Mouse (Mus musculus) forebrain, embryonic 10.5 days (tissue): ENCODE measurements around the gene Tinagl1. TPM values are rescaled to one million over a fixed set of nuclear protein-coding genes. Genes with fewer than 3 reads are reported as not detected.

Experiments used
- DNase-seq: peaks from one replicate; pipeline ENCODE4 v3.0.0-alpha.2; 2017; ENCODE audit warnings: low spot score; ENCODE audit errors: extremely low spot score
- H3K27ac ChIP-seq: fragments of 300-500 bp; sonication (generic); 2 replicates; pipeline ENCODE4 v1.5.1; 2016; ENCODE audit warnings: mild to moderate bottlenecking
- H3K27me3 ChIP-seq: fragments of 300-500 bp; sonication (generic); 2 replicates; pipeline ENCODE4 v1.6.1; 2016; ENCODE audit warnings: mild to moderate bottlenecking; ENCODE audit not compliant: poor library complexity, severe bottlenecking
- H3K36me3 ChIP-seq: fragments of 300-500 bp; sonication (generic); replicated peaks from 2 replicates; pipeline ENCODE4 v1.6.1; 2016; ENCODE audit warnings: mild to moderate bottlenecking, moderate library complexity
- H3K4me1 ChIP-seq: fragments of 300-500 bp; sonication (generic); 2 replicates; pipeline ENCODE4 v1.6.1; 2016
- H3K4me3 ChIP-seq: fragments of 300-500 bp; sonication (generic); 2 replicates; pipeline ENCODE4 v1.5.1; 2016; ENCODE audit warnings: mild to moderate bottlenecking, moderate library complexity
- H3K9me3 ChIP-seq: fragments of 300-500 bp; sonication (generic); 2 replicates; pipeline ENCODE4 v1.6.1; 2016; ENCODE audit warnings: mild to moderate bottlenecking, moderate library complexity
- WGBS: fragments of 180-500 bp; shearing (Covaris S2); methylation state at CpG from one replicate; pipeline ENCODE4 v1.1.7; 2016; 5-methylcytosine and 5-hydroxymethylcytosine counted together
- polyA plus RNA-seq: library from polyadenylated mRNA; unstranded; fragments of >200 nt; fragmentation: Nextera tagmentation; extraction: Ambion mirVana; gene quantifications from 2 replicates; pipeline ENCODE4 v1.2.1, GENCODE M21; 2016

Gene Tinagl1
- polyA plus RNA-seq, 1 experiment from 2014 or later, result 7.2 TPM

GRCm38 (mm10) chr4:130192266-130192665, 17.3 kb upstream of the Tinagl1 start:
- H3K27me3 ChIP-seq, result peaks cover 11% of the 10 kb centered on the region
- WGBS, result 84% methylated on average over 9 of the region's 9 CpGs
- peaks cover 12% of the 10 kb centered on the region for H3K4me1 ChIP-seq
- H3K9me3 ChIP-seq, result no peaks in the 10 kb centered on the region; the same call in 1 of the 2 replicates
- H3K27ac ChIP-seq, result no peak overlapping the region
- DNase-seq, result no peak
- no peak overlapping the region for H3K4me3 ChIP-seq
- no peaks in the 10 kb centered on the region for H3K36me3 ChIP-seq

- 72% methylated on average over 7 of the region's 7 CpGs for WGBS
- Histone ChIP-seq H3K27me3 (peaks cover 17% of the 10 kb centered on the region), H3K27ac (no peak overlapping the region), H3K4me1 (peaks cover 9% of the 10 kb centered on the region; the same call in 1 of the 2 replicates), H3K9me3 (no peaks in the 10 kb centered on the region), H3K36me3 (no peaks in the 10 kb centered on the region), H3K4me3 (no peak overlapping the region)
- no peak for DNase-seq
Measured at GRCm38 (mm10) chr4:130189606-130190005, 14.7 kb upstream of the Tinagl1 start.

DNA sequence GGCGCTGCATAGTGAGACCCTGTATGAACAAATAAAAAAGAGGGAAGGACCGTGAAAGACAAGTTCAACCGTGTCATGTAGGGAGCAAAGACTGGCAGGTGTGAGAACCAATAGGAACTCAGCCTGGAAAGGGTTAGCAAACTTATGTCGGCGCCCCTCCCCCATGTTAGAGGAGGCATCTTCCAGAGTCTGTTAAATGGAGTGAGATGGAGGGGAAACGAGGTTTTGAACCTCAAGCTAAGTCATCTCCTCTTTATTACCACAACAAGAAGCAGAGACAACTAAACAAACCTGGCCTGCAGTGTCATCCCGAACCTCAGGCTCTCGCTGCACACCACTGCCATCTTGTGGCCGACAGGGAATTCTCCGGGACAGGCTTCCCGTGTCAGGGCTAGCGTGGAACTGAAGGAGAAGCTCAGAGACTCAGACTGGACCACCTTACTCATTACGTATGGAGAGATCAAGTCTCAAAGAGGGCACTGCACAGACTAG, 13.9 kb upstream of the Tinagl1 start:
- no peaks in the 10 kb centered on the region for H3K9me3 ChIP-seq
- DNase-seq, result peak; percentile 83
- H3K36me3 ChIP-seq, result no peaks in the 10 kb centered on the region
- peaks cover 21% of the 10 kb centered on the region for H3K27me3 ChIP-seq
- 5% methylated on average over 13 of the region's 13 CpGs for WGBS
- H3K4me3 ChIP-seq, result peak overlapping the region; percentile 38
- H3K4me1 ChIP-seq, result peaks cover 9% of the 10 kb centered on the region; the same call in 1 of the 2 replicates
- no peak overlapping the region for H3K27ac ChIP-seq

- no peak overlapping the region for H3K27ac ChIP-seq
- WGBS, result 91% methylated on average over 12 of the region's 12 CpGs
Measured at GRCm38 (mm10) chr4:130186891-130187290, 12.0 kb upstream of the Tinagl1 start.

DNA sequence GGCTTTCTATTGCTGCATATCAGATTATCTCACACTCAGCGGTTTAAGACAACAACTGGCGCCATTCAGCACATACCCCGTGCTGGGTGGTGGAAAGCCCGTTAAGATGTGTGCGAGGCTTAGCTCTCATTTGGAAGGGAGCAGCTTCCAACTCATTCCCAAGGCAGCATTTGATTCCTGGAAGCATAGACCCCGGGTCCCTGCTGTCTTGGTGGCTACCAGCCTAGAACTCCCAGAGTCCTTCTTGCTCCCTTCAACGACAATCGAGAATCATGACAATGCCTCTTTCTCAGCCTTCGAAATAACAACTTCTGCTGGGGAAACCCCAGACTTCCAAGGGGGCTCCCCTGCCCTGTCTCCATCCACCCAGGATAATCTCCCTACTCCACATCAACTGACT, 11.5 kb upstream of the Tinagl1 start:
- 71% methylated on average over 9 of the region's 9 CpGs for WGBS
- H3K27ac ChIP-seq, result no peak overlapping the region
- H3K9me3 ChIP-seq, result no peaks in the 10 kb centered on the region
- no peak overlapping the region for H3K4me3 ChIP-seq
- peaks cover 12% of the 10 kb centered on the region; the same call in 1 of the 2 replicates for H3K4me1 ChIP-seq
- H3K27me3 ChIP-seq, result peaks cover 32% of the 10 kb centered on the region
- DNase-seq, result no peak
- no peaks in the 10 kb centered on the region for H3K36me3 ChIP-seq

More at GRCm38 (mm10) chr4:130186891-130187290, 12.0 kb upstream of the Tinagl1 start:
- H3K4me3 ChIP-seq, result no peak overlapping the region
- DNase-seq, result no peak
- no peaks in the 10 kb centered on the region for H3K9me3 ChIP-seq
- H3K4me1 ChIP-seq, result peaks cover 12% of the 10 kb centered on the region; the same call in 1 of the 2 replicates
- H3K27me3 ChIP-seq, result peaks cover 32% of the 10 kb centered on the region
- H3K36me3 ChIP-seq, result no peaks in the 10 kb centered on the region

- Histone ChIP-seq H3K4me1 (peaks cover 17% of the 10 kb centered on the region; the same call in 1 of the 2 replicates), H3K36me3 (no peaks in the 10 kb centered on the region), H3K27ac (no peak overlapping the region), H3K9me3 (no peaks in the 10 kb centered on the region), H3K4me3 (no peak overlapping the region), H3K27me3 (peaks cover 23% of the 10 kb centered on the region; the same call in 1 of the 2 replicates)
- DNase-seq, result no peak
- WGBS, result 91% methylated on average over 5 of the region's 5 CpGs
Measured at GRCm38 (mm10) chr4:130183879-130184278, 9.0 kb upstream of the Tinagl1 start.

- H3K27ac ChIP-seq, result no peak overlapping the region
- H3K9me3 ChIP-seq, result no peaks in the 10 kb centered on the region
- H3K36me3 ChIP-seq, result no peaks in the 10 kb centered on the region
- H3K4me1 ChIP-seq, result peaks cover 13% of the 10 kb centered on the region; the same call in 1 of the 2 replicates
- no peak for DNase-seq
- WGBS, result 79% methylated on average over 13 of the region's 13 CpGs
- H3K27me3 ChIP-seq, result peaks cover 24% of the 10 kb centered on the region
- H3K4me3 ChIP-seq, result no peak overlapping the region
Measured at GRCm38 (mm10) chr4:130183023-130183422, 8.1 kb upstream of the Tinagl1 start.

GRCm38 (mm10) chr4:130181886-130182285, 7.0 kb upstream of the Tinagl1 start:
- DNase-seq, result no peak
- WGBS, result 80% methylated on average over 4 of the region's 4 CpGs

DNA sequence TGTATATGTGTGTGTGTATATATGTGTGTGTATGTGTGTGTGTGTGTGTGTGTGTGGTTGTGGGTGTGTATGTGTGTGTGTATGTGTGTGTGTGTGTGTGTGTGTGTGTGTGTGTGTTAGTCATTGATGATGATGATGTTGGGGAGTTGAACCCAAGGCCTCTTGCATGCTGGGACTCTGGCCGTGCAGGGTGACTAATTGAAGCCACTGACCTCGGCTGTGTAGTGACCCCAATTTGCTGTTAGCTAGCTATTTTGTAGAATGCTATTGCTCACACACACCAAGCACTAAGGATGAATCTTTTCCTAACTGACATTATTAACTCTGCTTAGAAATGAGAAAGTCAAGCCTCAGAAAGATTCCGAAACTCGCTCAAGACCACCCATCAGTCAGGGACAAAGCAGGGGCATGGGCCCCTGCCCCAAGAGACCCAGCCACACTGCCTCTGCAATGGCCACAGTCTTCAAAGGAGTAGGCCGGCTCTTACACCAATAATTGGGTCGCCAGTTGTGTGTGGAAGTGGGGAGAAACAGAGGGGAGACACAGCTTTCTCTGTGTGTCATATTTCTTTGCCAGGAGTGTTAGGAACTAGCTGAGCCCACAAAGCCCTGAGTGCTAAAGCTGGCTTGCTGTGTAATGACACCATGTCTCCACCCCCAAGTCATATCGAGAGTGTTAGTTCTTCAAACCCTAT, 6.1 kb upstream of the Tinagl1 start:
- 75% methylated on average over 7 of the region's 7 CpGs for whole genome bisulfite sequencing

More at GRCm38 (mm10) chr4:130181886-130182285, 7.0 kb upstream of the Tinagl1 start:
- Histone ChIP-seq H3K36me3 (no peaks in the 10 kb centered on the region), H3K9me3 (no peaks in the 10 kb centered on the region), H3K4me3 (no peak overlapping the region), H3K27me3 (peaks cover 28% of the 10 kb centered on the region), H3K4me1 (peaks cover 20% of the 10 kb centered on the region), H3K27ac (no peak overlapping the region)

DNA sequence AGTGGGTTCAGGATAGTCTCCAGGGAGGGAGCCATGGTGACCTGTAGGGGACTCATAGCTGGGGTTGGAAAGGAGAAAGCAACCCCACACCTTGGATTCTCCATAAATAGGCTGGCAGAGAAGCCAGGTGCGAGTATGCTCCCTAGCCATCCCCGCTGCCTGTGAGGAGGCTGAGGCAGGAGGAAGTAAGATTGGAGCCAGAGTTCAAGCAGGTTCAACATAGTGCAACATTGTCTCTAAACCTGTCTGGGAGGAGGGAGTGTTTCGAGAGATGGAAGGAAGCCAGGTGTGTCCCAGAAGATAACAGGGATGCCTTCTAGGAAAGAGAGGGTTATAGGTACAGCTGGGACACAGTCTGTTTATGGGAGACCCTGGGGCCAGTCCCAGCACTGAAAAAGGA, 5.0 kb upstream of the Tinagl1 start:
- Histone ChIP-seq H3K4me3 (no peak overlapping the region), H3K27me3 (peaks cover 42% of the 10 kb centered on the region), H3K36me3 (no peaks in the 10 kb centered on the region), H3K27ac (no peak overlapping the region), H3K9me3 (no peaks in the 10 kb centered on the region), H3K4me1 (peaks cover 33% of the 10 kb centered on the region)
- 80% methylated on average over 3 of the region's 3 CpGs for WGBS
- no peak for DNase-seq

More for the DNA sequence above, 6.1 kb upstream of the Tinagl1 start:
- no peak overlapping the region for H3K4me3 ChIP-seq
- H3K27me3 ChIP-seq, result peaks cover 30% of the 10 kb centered on the region
- H3K27ac ChIP-seq, result no peak overlapping the region
- DNase-seq, result no peak
- H3K36me3 ChIP-seq, result no peaks in the 10 kb centered on the region
- H3K9me3 ChIP-seq, result no peaks in the 10 kb centered on the region
- peaks cover 22% of the 10 kb centered on the region for H3K4me1 ChIP-seq

GRCm38 (mm10) chr4:130177536-130177935, 2.6 kb upstream of the Tinagl1 start:
- H3K4me3 ChIP-seq, result no peak overlapping the region
- WGBS, result 61% methylated on average over 7 of the region's 7 CpGs
- H3K27ac ChIP-seq, result peak overlapping the region; percentile 35; the same call in 1 of the 2 replicates
- H3K36me3 ChIP-seq, result no peaks in the 10 kb centered on the region
- peaks cover 49% of the 10 kb centered on the region for H3K4me1 ChIP-seq
- no peak for DNase-seq
- H3K9me3 ChIP-seq, result no peaks in the 10 kb centered on the region
- H3K27me3 ChIP-seq, result peaks cover 50% of the 10 kb centered on the region

DNA sequence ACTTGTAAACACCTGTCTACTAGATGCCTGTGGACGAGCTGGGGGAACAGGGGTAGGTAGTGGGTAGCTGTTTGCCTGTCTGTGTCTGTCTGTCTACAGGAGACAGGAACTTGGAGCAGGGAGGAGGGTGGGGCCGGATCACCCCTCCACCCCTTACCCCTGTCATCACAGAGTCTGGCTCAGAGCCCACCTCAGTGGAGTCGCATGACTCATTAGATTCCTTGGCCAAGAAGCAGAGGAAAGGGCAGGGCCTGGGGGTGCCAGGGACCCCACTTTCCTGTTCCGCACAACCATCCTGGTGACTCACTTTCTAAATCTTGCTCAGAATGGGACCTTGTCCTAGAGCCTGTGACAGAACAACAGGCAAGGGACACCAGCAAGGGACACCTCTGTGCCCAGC, 2.2 kb upstream of the Tinagl1 start:
- Histone ChIP-seq H3K27me3 (peaks cover 55% of the 10 kb centered on the region), H3K36me3 (no peaks in the 10 kb centered on the region), H3K4me3 (no peak overlapping the region), H3K4me1 (peaks cover 54% of the 10 kb centered on the region), H3K9me3 (no peaks in the 10 kb centered on the region), H3K27ac (0 out of 2 replicates have a peak overlapping the region, but pooled peaks have one; percentile 44)
- DNase-seq, result no peak
- WGBS, result 78% methylated on average over 4 of the region's 4 CpGs

DNA sequence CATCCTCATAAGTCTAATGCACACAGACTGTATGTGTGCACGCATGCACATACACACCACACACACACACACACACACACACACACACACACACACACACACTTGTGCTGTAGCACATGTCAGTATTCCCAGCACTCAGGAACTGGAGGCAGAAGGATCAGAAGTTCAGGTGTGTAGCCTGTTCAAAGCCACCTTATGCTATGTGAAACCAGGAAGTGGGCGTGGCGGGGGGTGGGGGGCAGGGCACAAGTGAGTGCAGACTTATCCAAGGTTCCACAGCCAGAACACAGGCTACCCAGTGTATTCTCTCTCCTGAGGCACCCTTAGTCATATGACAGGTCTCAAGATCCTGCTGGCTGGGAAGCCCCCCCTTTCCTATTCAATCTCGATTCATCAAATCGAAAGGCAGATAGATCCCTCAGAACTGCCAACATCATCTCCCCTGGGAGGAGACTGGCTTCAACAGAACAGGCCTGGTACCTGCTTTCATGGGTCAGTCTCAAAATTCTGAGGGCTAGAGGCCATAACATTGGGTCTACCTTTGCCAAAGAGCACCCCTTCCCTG, 1.3 kb upstream of the Tinagl1 start:
- DNase-seq, result no peak
- Histone ChIP-seq H3K9me3 (no peaks in the 10 kb centered on the region), H3K27ac (no peak overlapping the region), H3K36me3 (no peaks in the 10 kb centered on the region), H3K27me3 (peaks cover 55% of the 10 kb centered on the region), H3K4me1 (peaks cover 60% of the 10 kb centered on the region), H3K4me3 (no peak overlapping the region)
- 79% methylated on average over 5 of the region's 5 CpGs for WGBS
